Mouse (Mus musculus): ENCODE measurements around the gene Cwc25.

DNA sequence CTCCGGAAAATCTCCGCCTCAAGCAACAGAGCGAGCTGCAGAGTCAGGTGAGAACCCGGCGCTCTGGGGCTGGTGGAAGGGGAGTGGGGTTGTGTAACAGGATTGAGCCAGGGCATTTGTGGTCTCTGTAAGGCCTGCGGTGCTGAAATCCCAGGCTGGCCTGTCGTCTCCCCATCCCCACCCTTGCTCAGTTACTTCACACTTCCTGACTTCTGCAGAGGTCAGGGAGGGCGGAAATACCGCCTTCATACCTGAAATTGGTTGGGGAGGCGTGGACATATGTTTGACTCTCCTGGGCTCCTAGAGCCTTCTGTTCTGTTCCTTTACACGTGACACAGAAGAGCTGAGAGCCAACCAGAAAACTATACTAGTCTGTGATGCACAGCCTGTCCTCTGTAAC, 49.4 kb upstream of the Cwc25 start:
- no peak for TF ChIP-seq CTCF (IDR thresholded peaks at IDR 0.05)
- no peak for TF ChIP-seq EP300 (IDR thresholded peaks at IDR 0.05)
